Mouse (Mus musculus) testis, adult 2 months (tissue): Measurements from ENCODE around the gene Arid5b.

Experiments used
- CTCF ChIP-seq: fragments of 200-500 bp; IDR thresholded peaks from 2 replicates; pipeline ENCODE4 v1.5.1; 2012; ENCODE audit warnings: low read depth, mild to moderate bottlenecking, inconsistent platforms, low read length, moderate library complexity; ENCODE audit not compliant: control insufficient read depth, insufficient read depth, insufficient replicate concordance
- POLR2A ChIP-seq: fragments of 200-500 bp; IDR thresholded peaks from 2 replicates; pipeline ENCODE4 v1.6.1; 2012; ENCODE audit warnings: low read depth, mild to moderate bottlenecking, inconsistent platforms, low read length, moderate library complexity; ENCODE audit not compliant: control insufficient read depth

GRCm38 (mm10) chr10:68259601-68260000 lies 18.9 kb downstream of the Arid5b start:
- TF ChIP-seq CTCF: no peak
- no peak for TF ChIP-seq POLR2A
